Mouse (Mus musculus) heart, embryonic 11.5 days (tissue): ENCODE measurements around the gene Stn1. TPM values are rescaled to one million over a fixed set of nuclear protein-coding genes. Genes with fewer than 3 reads are reported as not detected.

Experiments
- ATAC-seq: fragments of 200-750 bp; cut with Nextera tagmentation; replicated peaks from 2 replicates; pipeline ENCODE4 v1.8.0; 2017; ENCODE audit warnings: moderate library complexity; ENCODE audit not compliant: insufficient number of reproducible peaks, low FRiP score, low TSS enrichment
- H3K27ac ChIP-seq: fragments of 300-500 bp; sonication (generic); 2 replicates; pipeline ENCODE4 v1.5.1; 2014; ENCODE audit warnings: mild to moderate bottlenecking, low read depth, low read length
- H3K27me3 ChIP-seq: fragments of 300-500 bp; sonication (generic); 2 replicates; pipeline ENCODE4 v1.6.1; 2014; ENCODE audit warnings: mild to moderate bottlenecking, low read length, mixed read lengths; ENCODE audit not compliant: control insufficient read depth, insufficient read depth
- H3K36me3 ChIP-seq: fragments of 300-500 bp; sonication (generic); 2 replicates; pipeline ENCODE4 v1.6.1; 2014; ENCODE audit warnings: mild to moderate bottlenecking, low read length, moderate library complexity, mixed read lengths; ENCODE audit not compliant: control insufficient read depth, insufficient read depth
- H3K4me1 ChIP-seq: fragments of 300-500 bp; sonication (generic); 2 replicates; pipeline ENCODE4 v1.6.1; 2014; ENCODE audit warnings: low read length; ENCODE audit not compliant: control insufficient read depth, insufficient read depth
- H3K4me2 ChIP-seq: fragments of 300-500 bp; sonication (generic); 2 replicates; pipeline ENCODE4 v1.6.1; 2014; ENCODE audit warnings: mild to moderate bottlenecking, moderate library complexity
- H3K4me3 ChIP-seq: fragments of 300-500 bp; sonication (generic); 2 replicates; pipeline ENCODE4 v1.5.1; 2014; ENCODE audit warnings: low read depth, low read length
- H3K9ac ChIP-seq: fragments of 300-500 bp; sonication (generic); 2 replicates; pipeline ENCODE4 v1.6.1; 2014; ENCODE audit warnings: mild to moderate bottlenecking, low read depth, low read length, moderate library complexity
- H3K9me3 ChIP-seq: fragments of 300-500 bp; sonication (generic); replicated peaks from 2 replicates; pipeline ENCODE4 v1.6.1; 2016; ENCODE audit warnings: low read length; ENCODE audit not compliant: control insufficient read depth
- WGBS: fragments of 180-500 bp; shearing (Covaris S2); extraction: QIAGEN DNeasy Blood & Tissue Kit; methylation state at CpG from one replicate; pipeline ENCODE4 v1.1.7; 2014; ENCODE audit not compliant: insufficient replicate concordance; 5-methylcytosine and 5-hydroxymethylcytosine counted together
- polyA plus RNA-seq: library from polyadenylated mRNA; unstranded; fragments of >200 nt; fragmentation: Nextera tagmentation; extraction: Ambion mirVana; gene quantifications from 2 replicates; pipeline ENCODE4 v1.2.1, GENCODE M21; 2014

Stn1 gene
- polyA plus RNA-seq, 1 experiment from 2014 or later = 40.0 TPM

GRCm38 (mm10) chr19:47453352-47453751, 84.0 kb downstream of the Stn1 start:
- WGBS = 85% methylated on average over 7 of the region's 7 CpGs
- no peaks in the 10 kb centered on the region for H3K9me3 ChIP-seq
- no peaks in the 10 kb centered on the region for H3K36me3 ChIP-seq
- ATAC-seq = no peak
- H3K4me2 ChIP-seq = no peak overlapping the region
- H3K27ac ChIP-seq = peak overlapping the region; percentile 88
- H3K9ac ChIP-seq = peak overlapping the region; percentile 16; the same call in 1 of the 2 replicates
- H3K27me3 ChIP-seq = no peaks in the 10 kb centered on the region
- no peak overlapping the region for H3K4me3 ChIP-seq
- H3K4me1 ChIP-seq = peaks cover 88% of the 10 kb centered on the region

DNA sequence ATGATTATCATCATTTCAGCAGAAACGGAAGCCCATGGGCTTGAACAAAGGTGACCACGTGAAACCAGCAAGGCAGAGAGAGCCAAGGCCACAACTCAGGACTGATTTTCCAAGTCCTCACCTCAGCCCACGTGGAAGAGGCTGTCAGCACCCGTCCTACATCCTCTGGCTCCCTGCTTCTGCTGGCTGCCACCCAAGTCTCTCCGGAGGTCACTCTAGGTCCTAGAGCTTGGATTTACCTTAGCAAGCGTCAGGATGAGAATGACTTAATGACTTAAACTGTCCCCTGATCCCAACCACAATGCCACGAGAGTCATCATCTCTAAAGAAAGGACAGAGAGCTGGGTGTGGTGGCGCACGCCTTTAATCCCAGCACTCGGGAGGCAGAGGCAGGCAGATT, 84.6 kb downstream of the Stn1 start:
- ATAC-seq = no peak
- Histone ChIP-seq H3K27me3 (no peaks in the 10 kb centered on the region), H3K4me2 (no peak overlapping the region), H3K36me3 (no peaks in the 10 kb centered on the region), H3K9me3 (no peaks in the 10 kb centered on the region), H3K9ac (0 out of 2 replicates have a peak overlapping the region, but pooled peaks have one; percentile 28), H3K27ac (no peak overlapping the region), H3K4me3 (no peak overlapping the region), H3K4me1 (peaks cover 88% of the 10 kb centered on the region)
- 61% methylated on average over 10 of the region's 10 CpGs for WGBS

- H3K9ac ChIP-seq = no peak overlapping the region
- WGBS = 61% methylated on average over 7 of the region's 7 CpGs
- H3K27me3 ChIP-seq = no peaks in the 10 kb centered on the region
- peaks cover 87% of the 10 kb centered on the region for H3K4me1 ChIP-seq
- no peaks in the 10 kb centered on the region for H3K9me3 ChIP-seq
- H3K4me2 ChIP-seq = no peak overlapping the region
- no peak for ATAC-seq
- H3K4me3 ChIP-seq = no peak overlapping the region
- H3K27ac ChIP-seq = no peak overlapping the region
- H3K36me3 ChIP-seq = no peaks in the 10 kb centered on the region
Observed at GRCm38 (mm10) chr19:47452211-47452610, 85.1 kb downstream of the Stn1 start.

GRCm38 (mm10) chr19:47451476-47452113, 85.7 kb downstream of the Stn1 start:
- Histone ChIP-seq H3K9ac (no peak overlapping the region), H3K27ac (no peak overlapping the region), H3K4me2 (no peak overlapping the region), H3K27me3 (no peaks in the 10 kb centered on the region), H3K4me3 (no peak overlapping the region), H3K9me3 (no peaks in the 10 kb centered on the region), H3K4me1 (peaks cover 87% of the 10 kb centered on the region), H3K36me3 (no peaks in the 10 kb centered on the region)
- ATAC-seq = no peak
- WGBS = 64% methylated on average over 10 of the region's 10 CpGs

Other genes with a start within 250 kb of the Stn1 start
- 6.9 and 10.1 TPM in 2 replicates for gene Sh3pxd2a, start 73.1 kb downstream of the Stn1 start, polyA plus RNA-seq
- gene Slk, start 42.2 kb upstream of the Stn1 start, polyA plus RNA-seq = 11.3 and 14.1 TPM in 2 replicates
- 0.41 and 0.44 TPM in 2 replicates for gene Col17a1, start 154.6 kb upstream of the Stn1 start, polyA plus RNA-seq
- 258 and 274 TPM in 2 replicates for gene Sfr1, start 194.2 kb upstream of the Stn1 start, polyA plus RNA-seq